Mouse (Mus musculus) liver, embryonic 13.5 days (tissue): ENCODE measurements around the gene Fat1. TPM values are rescaled to one million over a fixed set of nuclear protein-coding genes. Genes with fewer than 3 reads are reported as not detected.

Source experiments
- ATAC-seq: fragments of 200-750 bp; cut with Nextera tagmentation; 2 replicates; pipeline ENCODE4 v1.8.0; 2017; ENCODE audit warnings: low read depth, mild to moderate bottlenecking, moderate number of reproducible peaks, moderate library complexity
- DNase-seq: peaks from one replicate; pipeline ENCODE4 v3.0.0; 2022
- H3K27ac ChIP-seq: fragments of 300-500 bp; sonication (generic); 2 replicates; pipeline ENCODE4 v1.5.1; 2015; ENCODE audit warnings: moderate library complexity, mild to moderate bottlenecking, inconsistent platforms
- H3K27me3 ChIP-seq: fragments of 300-500 bp; sonication (generic); 2 replicates; pipeline ENCODE4 v1.6.1; 2015; ENCODE audit warnings: mild to moderate bottlenecking, inconsistent platforms
- H3K36me3 ChIP-seq: fragments of 300-500 bp; sonication (generic); 2 replicates; pipeline ENCODE4 v1.6.1; 2015; ENCODE audit warnings: mild to moderate bottlenecking, inconsistent platforms
- H3K4me1 ChIP-seq: fragments of 300-500 bp; sonication (generic); replicated peaks from 2 replicates; pipeline ENCODE4 v1.6.1; 2015; ENCODE audit warnings: inconsistent platforms
- H3K4me2 ChIP-seq: fragments of 300-500 bp; sonication (generic); 2 replicates; pipeline ENCODE4 v1.6.1; 2015; ENCODE audit warnings: inconsistent platforms, mild to moderate bottlenecking, moderate library complexity
- H3K4me3 ChIP-seq: fragments of 300-500 bp; sonication (generic); replicated peaks from 2 replicates; pipeline ENCODE4 v1.5.1; 2015; ENCODE audit warnings: mild to moderate bottlenecking, inconsistent platforms
- H3K9ac ChIP-seq: fragments of 300-500 bp; sonication (generic); 2 replicates; pipeline ENCODE4 v1.6.1; 2015; ENCODE audit warnings: mild to moderate bottlenecking, inconsistent platforms
- H3K9me3 ChIP-seq: fragments of 300-500 bp; sonication (generic); replicated peaks from 2 replicates; pipeline ENCODE4 v1.6.1; 2016; ENCODE audit warnings: inconsistent platforms
- WGBS: fragments of 180-500 bp; shearing (Covaris S2); methylation state at CpG from one replicate; pipeline ENCODE4 v1.1.7; 2015; ENCODE audit not compliant: insufficient replicate concordance; 5-methylcytosine and 5-hydroxymethylcytosine counted together
- polyA plus RNA-seq: library from polyadenylated mRNA; unstranded; fragments of >200 nt; fragmentation: Nextera tagmentation; extraction: Ambion mirVana; gene quantifications from 2 replicates; pipeline ENCODE4 v1.2.1, GENCODE M21; 2015

Fat1 gene
- polyA plus RNA-seq, 1 experiment from 2014 or later: 0.84 TPM

GRCm38 (mm10) chr8:45010685-45011084 is 75.4 kb downstream of the Fat1 start:
- ATAC-seq: no peak
- H3K9ac ChIP-seq: no peak overlapping the region
- peaks cover 11% of the 10 kb centered on the region for H3K36me3 ChIP-seq
- H3K4me1 ChIP-seq: no peaks in the 10 kb centered on the region
- no peak overlapping the region for H3K27ac ChIP-seq
- DNase-seq: no peak
- H3K4me2 ChIP-seq: no peak overlapping the region
- no peaks in the 10 kb centered on the region for H3K27me3 ChIP-seq
- no peak overlapping the region for H3K4me3 ChIP-seq
- H3K9me3 ChIP-seq: no peaks in the 10 kb centered on the region
- WGBS: 36% methylated on average over 4 of the region's 4 CpGs

GRCm38 (mm10) chr8:45011774-45012173 is 76.5 kb downstream of the Fat1 start:
- H3K4me2 ChIP-seq: no peak overlapping the region
- H3K27ac ChIP-seq: no peak overlapping the region
- no peaks in the 10 kb centered on the region for H3K27me3 ChIP-seq
- no peak overlapping the region for H3K9ac ChIP-seq
- peaks cover 11% of the 10 kb centered on the region for H3K36me3 ChIP-seq
- no peaks in the 10 kb centered on the region for H3K4me1 ChIP-seq
- no peaks in the 10 kb centered on the region for H3K9me3 ChIP-seq
- DNase-seq (no peak), ATAC-seq (no peak)
- no peak overlapping the region for H3K4me3 ChIP-seq
- whole genome bisulfite sequencing: 68% methylated on average over 12 of the region's 12 CpGs

GRCm38 (mm10) chr8:45013852-45014251 is 78.6 kb downstream of the Fat1 start:
- Histone ChIP-seq H3K36me3 (peaks cover 11% of the 10 kb centered on the region), H3K4me3 (no peak overlapping the region), H3K4me2 (no peak overlapping the region), H3K4me1 (no peaks in the 10 kb centered on the region), H3K27me3 (no peaks in the 10 kb centered on the region), H3K9me3 (no peaks in the 10 kb centered on the region), H3K9ac (no peak overlapping the region), H3K27ac (no peak overlapping the region)
- ATAC-seq: no peak
- DNase-seq: no peak
- 76% methylated on average over 8 of the region's 8 CpGs for WGBS

- Histone ChIP-seq H3K4me2 (no peak overlapping the region), H3K27ac (no peak overlapping the region), H3K4me3 (no peak overlapping the region), H3K27me3 (no peaks in the 10 kb centered on the region), H3K36me3 (peaks cover 11% of the 10 kb centered on the region), H3K4me1 (no peaks in the 10 kb centered on the region), H3K9ac (no peak overlapping the region), H3K9me3 (no peaks in the 10 kb centered on the region)
- DNase-seq (no peak), ATAC-seq (no peak)
- 56% methylated on average over 11 of the region's 11 CpGs for WGBS
Observed at GRCm38 (mm10) chr8:45014498-45015067, 79.3 kb downstream of the Fat1 start.

DNA sequence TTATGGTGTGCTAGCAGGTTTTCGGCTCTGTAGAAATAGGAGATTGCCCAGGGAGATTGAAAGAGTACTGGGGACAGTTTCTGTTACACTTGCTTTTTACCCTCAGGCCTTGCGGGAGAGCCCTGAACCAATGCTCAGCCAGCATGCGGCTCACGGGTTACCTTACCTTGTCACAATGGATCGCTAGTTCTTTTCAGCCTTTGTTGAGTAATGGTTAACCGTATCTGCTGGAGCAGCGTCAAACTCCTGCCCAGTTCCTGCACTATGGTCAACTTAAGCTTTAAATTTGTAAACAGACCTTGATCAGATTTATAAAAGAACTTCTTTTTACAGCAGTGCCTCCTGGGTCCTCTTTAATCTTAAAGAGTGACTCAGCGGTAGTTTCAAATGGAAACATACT is 80.6 kb downstream of the Fat1 start:
- no peak overlapping the region for H3K4me2 ChIP-seq
- WGBS: 77% methylated on average over 8 of the region's 8 CpGs
- no peak overlapping the region for H3K27ac ChIP-seq
- H3K36me3 ChIP-seq: no peaks in the 10 kb centered on the region
- no peaks in the 10 kb centered on the region for H3K4me1 ChIP-seq
- DNase-seq (no peak), ATAC-seq (no peak)
- no peak overlapping the region for H3K9ac ChIP-seq
- H3K9me3 ChIP-seq: no peaks in the 10 kb centered on the region
- no peak overlapping the region for H3K4me3 ChIP-seq
- no peaks in the 10 kb centered on the region for H3K27me3 ChIP-seq

GRCm38 (mm10) chr8:45019241-45019640 is 84.0 kb downstream of the Fat1 start:
- DNase-seq: no peak
- WGBS: 69% methylated on average over 5 of the region's 5 CpGs

GRCm38 (mm10) chr8:45021171-45021570 is 85.9 kb downstream of the Fat1 start:
- H3K27ac ChIP-seq: no peak overlapping the region
- H3K9me3 ChIP-seq: peaks cover 22% of the 10 kb centered on the region
- ATAC-seq: no peak
- peaks cover 27% of the 10 kb centered on the region for H3K36me3 ChIP-seq
- no peak for DNase-seq
- H3K9ac ChIP-seq: no peak overlapping the region
- no peaks in the 10 kb centered on the region for H3K27me3 ChIP-seq
- no peaks in the 10 kb centered on the region for H3K4me1 ChIP-seq
- H3K4me3 ChIP-seq: no peak overlapping the region
- no peak overlapping the region for H3K4me2 ChIP-seq
- WGBS: 75% methylated on average over 5 of the region's 5 CpGs

More at GRCm38 (mm10) chr8:45019241-45019640, 84.0 kb downstream of the Fat1 start:
- Histone ChIP-seq H3K4me1 (no peaks in the 10 kb centered on the region), H3K27me3 (no peaks in the 10 kb centered on the region), H3K4me2 (no peak overlapping the region), H3K36me3 (peaks cover 16% of the 10 kb centered on the region), H3K27ac (no peak overlapping the region), H3K4me3 (no peak overlapping the region), H3K9me3 (peaks cover 9% of the 10 kb centered on the region), H3K9ac (no peak overlapping the region)
- no peak for ATAC-seq

GRCm38 (mm10) chr8:45021911-45022665 is 86.8 kb downstream of the Fat1 start:
- ATAC-seq: no peak
- Histone ChIP-seq H3K27ac (no peak overlapping the region), H3K4me1 (no peaks in the 10 kb centered on the region), H3K9me3 (peaks cover 22% of the 10 kb centered on the region), H3K36me3 (peaks cover 31% of the 10 kb centered on the region), H3K9ac (no peak overlapping the region), H3K27me3 (no peaks in the 10 kb centered on the region), H3K4me3 (no peak overlapping the region), H3K4me2 (no peak overlapping the region)
- DNase-seq: no peak
- 80% methylated on average over 21 of the region's 21 CpGs for WGBS

- DNase-seq (no peak), ATAC-seq (no peak)
- H3K4me3 ChIP-seq: no peak overlapping the region
- H3K27ac ChIP-seq: no peak overlapping the region
- H3K27me3 ChIP-seq: no peaks in the 10 kb centered on the region
- WGBS: 54% methylated on average over 6 of the region's 6 CpGs
- no peak overlapping the region for H3K4me2 ChIP-seq
- H3K9me3 ChIP-seq: peaks cover 22% of the 10 kb centered on the region
- peaks cover 32% of the 10 kb centered on the region for H3K36me3 ChIP-seq
- H3K9ac ChIP-seq: no peak overlapping the region
- H3K4me1 ChIP-seq: no peaks in the 10 kb centered on the region
Observed at GRCm38 (mm10) chr8:45028081-45028497, 92.8 kb downstream of the Fat1 start.

GRCm38 (mm10) chr8:45038350-45038749 is 103.1 kb downstream of the Fat1 start:
- Histone ChIP-seq H3K36me3 (peaks cover 33% of the 10 kb centered on the region), H3K27ac (no peak overlapping the region), H3K4me3 (no peak overlapping the region), H3K27me3 (no peaks in the 10 kb centered on the region), H3K9ac (no peak overlapping the region), H3K4me2 (no peak overlapping the region), H3K4me1 (no peaks in the 10 kb centered on the region), H3K9me3 (peaks cover 9% of the 10 kb centered on the region; the same call in 1 of the 2 replicates)
- WGBS: 69% methylated on average over 15 of the region's 15 CpGs
- DNase-seq (no peak), ATAC-seq (no peak)

- H3K9me3 ChIP-seq: peaks cover 12% of the 10 kb centered on the region; the same call in 1 of the 2 replicates
- peaks cover 25% of the 10 kb centered on the region for H3K36me3 ChIP-seq
- no peak overlapping the region for H3K27ac ChIP-seq
- H3K9ac ChIP-seq: no peak overlapping the region
- no peaks in the 10 kb centered on the region for H3K27me3 ChIP-seq
- DNase-seq (no peak), ATAC-seq (no peak)
- no peak overlapping the region for H3K4me3 ChIP-seq
- H3K4me1 ChIP-seq: no peaks in the 10 kb centered on the region
- WGBS: 83% methylated on average over 26 of the region's 26 CpGs
- no peak overlapping the region for H3K4me2 ChIP-seq
Observed at GRCm38 (mm10) chr8:45044160-45044559, 108.9 kb downstream of the Fat1 start.

DNA sequence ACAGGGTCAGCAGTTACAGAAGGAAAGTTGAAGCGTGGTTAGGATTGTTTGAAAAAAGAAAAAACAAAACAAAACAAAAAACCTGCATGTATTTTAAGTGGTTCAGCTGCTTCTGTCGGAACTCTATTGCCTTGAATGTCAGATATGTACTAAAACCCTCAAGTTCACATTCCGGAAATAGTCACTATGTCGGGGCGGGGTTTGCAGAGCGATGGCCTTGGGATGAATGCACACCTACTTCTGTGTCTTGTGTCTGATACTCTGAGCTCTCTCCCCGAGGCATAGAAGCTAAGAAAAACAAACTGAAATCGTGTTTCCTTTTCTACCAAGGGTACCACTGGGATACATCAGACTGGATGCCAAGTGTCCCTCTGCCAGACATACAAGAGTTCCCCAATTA is 115.2 kb downstream of the Fat1 start:
- DNase-seq: no peak
- ATAC-seq: no peak
- no peak overlapping the region for H3K4me3 ChIP-seq
- no peak overlapping the region for H3K27ac ChIP-seq
- H3K4me2 ChIP-seq: no peak overlapping the region
- 0 out of 2 replicates have a peak, but pooled peaks cover 2% of the 10 kb centered on the region for H3K9me3 ChIP-seq
- no peaks in the 10 kb centered on the region for H3K27me3 ChIP-seq
- WGBS: 71% methylated on average over 8 of the region's 8 CpGs
- H3K4me1 ChIP-seq: no peaks in the 10 kb centered on the region
- H3K36me3 ChIP-seq: peaks cover 6% of the 10 kb centered on the region; the same call in 1 of the 2 replicates
- H3K9ac ChIP-seq: no peak overlapping the region
